Mouse (Mus musculus) MEL (cell line): Measurements from ENCODE around the gene Krtap9-3. TPM values are rescaled to one million over a fixed set of nuclear protein-coding genes. Genes with fewer than 3 reads are reported as not detected.

Experiments used
- DNase-seq: peaks from one replicate; pipeline ENCODE4 v3.0.0; 2011; ENCODE audit warnings: low read depth, low spot score
- H3K27ac ChIP-seq: 2 replicates; pipeline ENCODE4 v1.5.1; 2012; ENCODE audit warnings: low read depth, mild to moderate bottlenecking, control low read depth, low read length, moderate library complexity; ENCODE audit not compliant: control insufficient read depth
- H3K27me3 ChIP-seq, 2 experiments: fragments of 150-350 bp in 1 of 2; sonication (generic) in 1 of 2; 2 replicates each; pipeline ENCODE4 v1.6.1; 2012; ENCODE audit warnings: low read length in 2 of 2, mild to moderate bottlenecking in 2 of 2, improper control_type of control experiment in 1 of 2, moderate library complexity in 1 of 2; ENCODE audit not compliant: insufficient read depth in 2 of 2, control insufficient read depth in 1 of 2
- H3K36me3 ChIP-seq, 2 experiments: 2 replicates each; pipeline ENCODE4 v1.6.1; 2012 to 2014; ENCODE audit warnings: low read length in 2 of 2, improper control_type of control experiment in 1 of 2, inconsistent platforms in 1 of 2, mild to moderate bottlenecking in 1 of 2; ENCODE audit not compliant: insufficient read depth in 2 of 2, control insufficient read depth in 1 of 2
- H3K4me1 ChIP-seq, 2 experiments: fragments of 150-350 bp in 1 of 2; sonication (generic) in 1 of 2; 2 replicates each; pipeline ENCODE4 v1.6.1; 2012; ENCODE audit warnings: low read length in 2 of 2, improper control_type of control experiment in 1 of 2, mild to moderate bottlenecking in 1 of 2; ENCODE audit not compliant: insufficient read depth in 2 of 2, control insufficient read depth in 1 of 2
- H3K4me3 ChIP-seq, 2 experiments: fragments of 150-350 bp in 1 of 2; sonication (generic) in 1 of 2; 2 replicates each; pipeline ENCODE4 v1.5.1; 2012; ENCODE audit warnings: low read depth in 2 of 2, low read length in 2 of 2, mild to moderate bottlenecking in 2 of 2, moderate library complexity in 2 of 2, control low read depth in 1 of 2, improper control_type of control experiment in 1 of 2; ENCODE audit not compliant: control insufficient read depth in 1 of 2, insufficient read depth in 1 of 2
- H3K79me2 ChIP-seq: 2 replicates; pipeline ENCODE4 v1.6.1; 2012; ENCODE audit warnings: mild to moderate bottlenecking, low read length, moderate library complexity; ENCODE audit not compliant: control insufficient read depth, poor library complexity, insufficient read depth
- H3K9ac ChIP-seq: 2 replicates; pipeline ENCODE4 v1.6.1; 2012; ENCODE audit warnings: low read depth, mild to moderate bottlenecking, control low read depth, low read length, moderate library complexity; ENCODE audit not compliant: control insufficient read depth, poor library complexity, severe bottlenecking
- H3K9me3 ChIP-seq: fragments of 150-350 bp; sonication (generic); replicated peaks from 2 replicates; pipeline ENCODE4 v1.6.1; 2012; ENCODE audit warnings: mild to moderate bottlenecking, low read length, improper control_type of control experiment, moderate library complexity; ENCODE audit not compliant: insufficient read depth
- BHLHE40 ChIP-seq: IDR thresholded peaks from 2 replicates; pipeline ENCODE4 v1.6.1; 2012; ENCODE audit warnings: low read depth, mild to moderate bottlenecking, inconsistent platforms, low read length, improper control_type of control experiment, borderline replicate concordance
- CHD1 ChIP-seq: IDR thresholded peaks from 2 replicates; pipeline ENCODE4 v1.6.1; 2012; ENCODE audit warnings: low read depth, mild to moderate bottlenecking, inconsistent platforms, low read length, improper control_type of control experiment
- E2F4 ChIP-seq: IDR thresholded peaks from 2 replicates; pipeline ENCODE4 v1.6.1; 2011; ENCODE audit warnings: low read depth, low read length, improper control_type of control experiment, borderline replicate concordance
- EP300 ChIP-seq, 2 experiments: IDR thresholded peaks; 2 replicates each; pipeline ENCODE4 v1.6.1; 2011; ENCODE audit warnings: improper control_type of control experiment in 2 of 2, low read length in 2 of 2, low read depth in 1 of 2, mild to moderate bottlenecking in 1 of 2
- ETS1 ChIP-seq: IDR thresholded peaks from 2 replicates; pipeline ENCODE4 v1.6.1; 2012; ENCODE audit warnings: low read depth, mild to moderate bottlenecking, inconsistent platforms, low read length, improper control_type of control experiment, moderate library complexity
- HCFC1 ChIP-seq: IDR thresholded peaks from 2 replicates; pipeline ENCODE4 v1.6.1; 2012; ENCODE audit warnings: low read depth, mild to moderate bottlenecking, inconsistent platforms, low read length, improper control_type of control experiment, moderate library complexity
- JUND ChIP-seq: IDR thresholded peaks from 2 replicates; pipeline ENCODE4 v1.6.1; 2011; ENCODE audit warnings: low read depth, mild to moderate bottlenecking, improper control_type of control experiment, low read length
- KAT2A ChIP-seq: conservative IDR thresholded peaks from 2 replicates; pipeline ENCODE4 v1.6.1; 2012; ENCODE audit warnings: low read depth, low read length, improper control_type of control experiment, inconsistent platforms
- MAFK ChIP-seq: IDR thresholded peaks from 2 replicates; pipeline ENCODE4 v1.6.1; 2011; ENCODE audit warnings: low read depth, mild to moderate bottlenecking, low read length, improper control_type of control experiment, borderline replicate concordance
- MAX ChIP-seq: IDR thresholded peaks from 2 replicates; pipeline ENCODE4 v1.6.1; 2011; ENCODE audit warnings: low read length, improper control_type of control experiment
- NELFE ChIP-seq: IDR thresholded peaks from 2 replicates; pipeline ENCODE4 v1.6.1; 2011; ENCODE audit warnings: low read depth, low read length, improper control_type of control experiment
- POLR2AphosphoS2 ChIP-seq: IDR thresholded peaks from 2 replicates; pipeline ENCODE4 v1.6.1; 2011; ENCODE audit warnings: low read length, improper control_type of control experiment
- RCOR1 ChIP-seq: IDR thresholded peaks from 2 replicates; pipeline ENCODE4 v1.6.1; 2012; ENCODE audit warnings: low read depth, mild to moderate bottlenecking, inconsistent platforms, low read length, improper control_type of control experiment
- SIN3A ChIP-seq: IDR thresholded peaks from 2 replicates; pipeline ENCODE4 v1.6.1; 2012; ENCODE audit warnings: low read length, improper control_type of control experiment, inconsistent platforms
- TAL1 ChIP-seq: IDR thresholded peaks from 2 replicates; pipeline ENCODE4 v1.6.1; 2012; ENCODE audit warnings: mild to moderate bottlenecking, inconsistent platforms, low read length, moderate library complexity, mixed read lengths
- TBP ChIP-seq: IDR thresholded peaks from 2 replicates; pipeline ENCODE4 v1.8.0; 2011; ENCODE audit warnings: low read depth, low read length, improper control_type of control experiment
- USF1 ChIP-seq: IDR thresholded peaks from 2 replicates; pipeline ENCODE4 v1.6.1; 2014; ENCODE audit warnings: low read depth, mild to moderate bottlenecking, inconsistent platforms, low read length, improper control_type of control experiment, moderate library complexity
- USF2 ChIP-seq, 2 experiments: IDR thresholded peaks; 2 replicates each; pipeline ENCODE4 v1.6.1; 2011 to 2012; ENCODE audit warnings: improper control_type of control experiment in 2 of 2, low read length in 2 of 2, borderline replicate concordance in 1 of 2, inconsistent platforms in 1 of 2, low read depth in 1 of 2, mild to moderate bottlenecking in 1 of 2; ENCODE audit not compliant: insufficient read depth in 1 of 2
- ZC3H11A ChIP-seq: IDR thresholded peaks from 2 replicates; pipeline ENCODE4 v1.6.1; 2012; ENCODE audit warnings: low read depth, mild to moderate bottlenecking, inconsistent platforms, low read length, improper control_type of control experiment
- ZKSCAN1 ChIP-seq: IDR thresholded peaks from 2 replicates; pipeline ENCODE4 v1.6.1; 2012; ENCODE audit warnings: low read depth, mild to moderate bottlenecking, inconsistent platforms, low read length, improper control_type of control experiment, moderate library complexity
- polyA plus RNA-seq, 2 experiments: library from polyadenylated mRNA; stranded (reverse) in 1 of 2; unstranded in 1 of 2; fragments of >175 nt in 1 of 2; fragments of >200 nt in 1 of 2; gene quantifications; 2 replicates each; pipeline versions ENCODE4 v1.2.1 to v1.2.4; 2012; ENCODE audit warnings: low replicate concordance in 2 of 2, low read depth in 1 of 2; ENCODE audit not compliant: insufficient read length in 2 of 2, insufficient read depth in 1 of 2, missing spikeins in 1 of 2
- total RNA-seq: library from RNA; depleted of rRNA; stranded (reverse); fragments of 300-350 nt; gene quantifications from 2 replicates; pipeline ENCODE4 v1.2.3, GENCODE M21; 2012

Gene Krtap9-3
- total and polyA plus RNA-seq, 3 experiments, result not detected

GRCm38 (mm10) chr11:99573164-99573563 lies 24.7 kb downstream of the Krtap9-3 start:
- no peak overlapping the region for H3K27ac ChIP-seq
- H3K4me3 ChIP-seq, result no peak overlapping the region
- H3K36me3 ChIP-seq, result no peaks in the 10 kb centered on the region
- no peak overlapping the region for H3K9ac ChIP-seq
- H3K4me1 ChIP-seq, result no peaks in the 10 kb centered on the region
- no peaks in the 10 kb centered on the region for H3K9me3 ChIP-seq
- no peak for DNase-seq
- H3K27me3 ChIP-seq, result no peaks in the 10 kb centered on the region
- no peaks in the 10 kb centered on the region for H3K79me2 ChIP-seq
- no peak for TF ChIP-seq ZKSCAN1

DNA sequence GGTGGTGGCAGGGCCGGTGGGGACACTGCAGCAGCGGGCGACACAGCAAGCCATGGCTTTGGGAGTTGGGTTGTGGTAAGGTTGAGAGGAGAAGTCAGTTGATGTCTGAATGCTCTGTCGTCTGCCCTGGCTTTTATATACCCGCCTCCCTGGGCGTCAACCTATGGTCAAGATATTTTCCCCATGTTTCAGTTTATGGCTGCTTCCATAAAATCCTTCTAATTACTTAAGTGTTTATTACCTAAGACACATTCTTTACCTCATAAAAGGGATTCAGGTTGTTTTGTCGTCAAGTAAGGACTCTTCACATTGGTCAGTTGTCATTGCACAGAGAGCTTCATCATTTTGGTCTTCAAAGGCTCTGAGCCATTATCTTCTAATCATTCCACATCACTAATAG lies 31.4 kb downstream of the Krtap9-3 start, which contains the start of gene Krtap3-1:
Krtap3-1 (minus strand) TSS at position 101 of the 400 bp plus-strand sequence.
- Histone ChIP-seq H3K4me1 (no peaks in the 10 kb centered on the region), H3K9me3 (no peaks in the 10 kb centered on the region; the same call in 1 of the 2 replicates), H3K4me3 (no peak within 1 kb of the TSS), H3K27me3 (no peaks in the 10 kb centered on the region), H3K36me3 (no peaks in the 10 kb centered on the region), H3K9ac (no peak within 1 kb of the TSS), H3K27ac (no peak within 1 kb of the TSS), H3K79me2 (no peaks in the 10 kb centered on the region)
- DNase-seq, result no peak
- TF ChIP-seq TBP, result no peak
- TF ChIP-seq MAX, result no peak
- no peak for TF ChIP-seq MAFK
- TF ChIP-seq JUND, result no peak
- no peak for TF ChIP-seq ETS1
- TF ChIP-seq SIN3A, result no peak
- no peak for TF ChIP-seq ZKSCAN1
- TF ChIP-seq TAL1, result no peak
- no peak for TF ChIP-seq USF2 (IDR thresholded peaks at IDR 0.05; ENCODE audit: borderline replicate concordance in 1 of 2, insufficient read depth in 1 of 2, low read depth in 1 of 2, low read length in 2 of 2)
- no peak for TF ChIP-seq ZC3H11A
- TF ChIP-seq EP300 (IDR thresholded peaks at IDR 0.05; ENCODE audit: low read depth in 1 of 2, low read length in 2 of 2), result no peak
- TF ChIP-seq USF1, result no peak
- TF ChIP-seq BHLHE40, result no peak
- no peak for TF ChIP-seq NELFE
- TF ChIP-seq CHD1, result no peak
- no peak for TF ChIP-seq HCFC1
- TF ChIP-seq RCOR1, result no peak
- TF ChIP-seq KAT2A, result no peak
- no peak for TF ChIP-seq E2F4
- TF ChIP-seq POLR2AphosphoS2, result no peak
